Mouse (Mus musculus) cerebellum, adult 8-10 months (tissue): ENCODE measurements around the gene Sla2.
A peak's percentile ranks its signal among the peaks of the same experiment; 100 is the strongest.
"Not testable (repeated sequence)": the region's sequence is repeated elsewhere in the genome, so short reads cannot be mapped to it uniquely, and the experiment has no call there.

Experiments used
- DNase-seq: peaks from one replicate; pipeline ENCODE4 v3.0.0; 2022

The Sla2 gene

GRCm38 (mm10) chr2:156899184-156899583, 12.2 kb upstream of the Sla2 start:
- DNase-seq: no peak

DNA sequence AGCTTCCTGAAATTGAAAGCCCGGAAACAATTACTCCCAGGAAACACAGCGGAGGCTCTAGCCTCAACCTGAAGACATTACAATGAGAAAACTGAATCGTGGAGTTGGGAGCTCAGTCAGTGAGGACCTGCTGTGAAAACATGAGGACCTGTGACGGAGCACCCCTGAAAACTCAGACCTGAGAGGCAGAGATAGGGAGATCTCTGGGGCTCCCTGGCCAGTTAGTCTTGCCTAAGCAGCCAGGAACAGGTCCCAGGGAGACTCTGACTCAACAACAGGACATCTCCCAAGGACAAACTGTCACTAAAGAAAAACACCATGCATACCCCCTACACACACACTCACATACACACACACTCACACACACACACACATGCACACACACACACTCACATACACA, 11.4 kb upstream of the Sla2 start:
- no peak for DNase-seq

DNA sequence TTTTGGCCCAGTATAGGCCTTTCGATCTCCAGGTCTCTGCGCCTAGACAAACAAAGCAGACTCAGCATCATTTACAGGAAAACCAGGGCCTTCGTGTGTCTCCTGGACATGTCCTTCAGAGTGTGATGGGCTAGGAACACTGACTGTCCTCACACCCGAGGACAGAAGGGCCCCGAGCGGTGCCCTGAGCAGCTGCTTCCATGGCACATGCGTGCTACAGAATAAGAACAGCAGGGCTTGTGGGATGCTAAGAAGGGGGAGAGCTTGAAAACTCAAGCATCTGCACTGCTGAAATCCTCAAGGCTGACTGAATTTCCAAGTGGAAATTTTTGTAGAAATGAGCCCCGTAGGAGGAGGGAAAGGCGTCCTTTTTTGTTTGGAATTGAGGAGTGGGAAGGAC, 10.0 kb upstream of the Sla2 start:
- DNase-seq: no peak

DNA sequence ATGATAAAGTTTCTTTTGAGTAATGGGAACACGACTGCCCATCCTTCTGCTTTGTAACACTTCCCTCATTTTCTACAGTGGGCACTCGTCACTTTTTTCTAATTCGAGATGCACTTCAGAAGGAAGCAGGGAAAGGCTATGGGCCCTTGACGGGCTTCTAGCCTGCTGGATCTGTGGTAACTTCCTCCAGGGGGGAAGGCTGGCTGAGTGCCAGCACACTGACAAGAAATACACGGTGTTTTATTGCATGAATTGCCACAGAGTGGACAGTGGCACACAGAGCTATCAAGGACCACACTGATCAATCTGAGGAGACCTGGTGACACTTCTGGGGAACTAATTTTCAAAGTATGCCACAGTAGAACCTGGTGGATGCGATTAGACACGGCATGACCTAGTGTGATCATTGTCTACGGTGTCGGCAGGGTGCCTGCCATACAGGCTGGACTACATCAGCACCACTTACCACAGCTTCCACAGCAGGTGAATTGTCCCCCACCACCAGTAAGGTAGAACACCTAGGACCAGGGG, 9.5 kb upstream of the Sla2 start:
- DNase-seq: no peak

GRCm38 (mm10) chr2:156894496-156895265, 7.7 kb upstream of the Sla2 start:
- no peak for DNase-seq

DNA sequence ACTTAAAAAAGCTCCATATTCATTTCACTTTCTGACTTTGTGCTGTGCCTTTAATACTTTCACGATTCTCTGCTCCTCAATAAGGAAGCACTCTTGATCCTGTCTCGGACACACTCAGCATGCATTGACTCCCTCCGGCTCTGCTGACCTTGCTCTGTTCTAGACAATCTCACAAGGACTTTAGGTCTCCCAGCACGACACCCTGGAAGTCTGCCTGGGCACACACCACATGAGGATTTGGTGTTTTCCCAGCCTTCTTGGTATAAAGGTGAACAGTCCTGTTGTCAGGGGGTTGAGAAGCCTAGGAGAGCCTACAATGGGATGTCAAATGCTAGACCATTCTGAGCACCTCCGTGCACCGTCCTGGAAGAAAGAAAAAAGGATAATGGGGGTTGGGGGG, 5.8 kb upstream of the Sla2 start:
- DNase-seq: no peak

GRCm38 (mm10) chr2:156892240-156892639, 5.2 kb upstream of the Sla2 start:
- DNase-seq: no peak

DNA sequence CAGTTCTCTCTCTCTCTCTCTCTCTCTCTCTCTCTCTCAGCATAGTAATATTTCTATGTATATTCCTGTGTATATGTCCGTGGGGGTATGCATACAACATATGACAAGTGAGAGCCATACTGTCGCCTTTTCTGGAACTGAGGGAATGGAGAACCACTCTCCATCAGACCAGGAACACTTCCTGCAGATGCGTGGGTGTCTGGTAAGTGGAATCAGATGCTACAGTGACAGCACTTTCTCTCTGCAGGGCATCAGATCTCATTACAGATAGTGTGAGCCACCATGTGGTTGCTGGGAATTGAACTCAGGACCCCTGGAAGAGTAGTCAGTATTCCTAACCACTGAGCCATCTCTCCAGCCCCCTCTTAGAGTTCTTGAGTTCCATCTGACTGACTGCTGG, 1.5 kb upstream of the Sla2 start:
- DNase-seq: no peak

- no peak for DNase-seq
Measured at GRCm38 (mm10) chr2:156886084-156886631, 834 bp downstream of the Sla2 start.

GRCm38 (mm10) chr2:156885666-156886065, 1.3 kb downstream of the Sla2 start:
- not testable (repeated sequence) for DNase-seq

DNA sequence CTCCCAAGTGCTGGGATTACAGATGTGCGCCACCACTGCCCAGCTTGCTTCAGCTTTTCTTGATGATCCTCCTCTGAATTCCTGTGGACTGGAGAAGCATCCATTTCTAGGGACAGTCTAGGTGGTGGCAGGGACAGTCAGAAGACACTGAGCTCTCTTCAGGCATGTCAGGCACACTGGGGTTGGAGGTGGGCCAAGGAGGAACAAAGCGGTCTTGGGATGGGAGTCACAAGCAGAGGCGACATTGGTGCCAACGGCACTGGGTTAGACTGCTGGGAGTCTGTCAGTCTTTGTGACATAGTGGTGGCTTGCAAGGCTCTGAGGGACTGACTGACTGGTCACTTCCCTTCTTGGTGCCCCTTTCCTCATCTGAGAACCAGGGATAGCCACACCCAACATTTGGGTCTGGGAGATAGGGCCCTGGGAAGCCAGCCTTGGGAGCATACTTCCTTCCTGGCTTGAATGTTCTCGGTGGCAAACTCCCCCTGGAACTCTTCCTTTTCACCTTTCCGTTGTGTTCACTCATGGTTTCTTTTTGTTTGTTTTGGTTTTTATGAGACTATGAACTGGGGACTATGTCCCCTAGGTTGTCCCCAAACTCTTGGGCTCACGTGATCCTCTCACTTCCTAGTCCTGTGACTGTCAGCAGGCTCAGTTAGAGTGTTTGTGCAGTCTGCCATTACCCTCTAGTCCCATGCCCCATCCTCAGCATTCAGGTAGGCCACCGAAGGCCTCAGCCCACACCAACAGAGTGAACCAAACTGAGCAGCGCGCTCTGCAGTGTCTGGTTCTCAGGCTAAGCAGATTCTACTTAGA, 2.4 kb downstream of the Sla2 start:
- DNase-seq: no peak

- no peak for DNase-seq
Measured at GRCm38 (mm10) chr2:156882431-156883001, 4.5 kb downstream of the Sla2 start.

- DNase-seq: no peak
Measured at GRCm38 (mm10) chr2:156879541-156879940, 7.5 kb downstream of the Sla2 start.

DNA sequence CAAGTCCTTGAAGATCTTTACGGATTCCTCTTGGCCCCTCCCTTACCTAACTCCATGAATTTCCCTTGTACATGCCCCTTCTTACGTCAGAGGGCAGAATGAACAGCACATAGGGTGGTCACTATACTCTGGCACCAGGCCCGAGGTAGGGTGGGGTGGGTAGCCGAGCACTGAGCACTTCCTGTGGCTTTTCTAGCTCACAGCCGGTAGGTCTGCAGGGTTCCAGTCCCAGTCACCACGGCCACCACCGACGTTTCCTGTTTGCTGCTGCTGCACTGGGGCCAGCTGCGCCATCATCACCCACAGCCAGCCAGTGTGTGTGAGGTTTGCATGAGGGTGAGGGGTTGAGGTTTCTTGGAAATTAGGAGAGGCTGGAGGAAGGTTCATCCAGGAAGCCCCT, 9.3 kb downstream of the Sla2 start:
- no peak for DNase-seq

DNA sequence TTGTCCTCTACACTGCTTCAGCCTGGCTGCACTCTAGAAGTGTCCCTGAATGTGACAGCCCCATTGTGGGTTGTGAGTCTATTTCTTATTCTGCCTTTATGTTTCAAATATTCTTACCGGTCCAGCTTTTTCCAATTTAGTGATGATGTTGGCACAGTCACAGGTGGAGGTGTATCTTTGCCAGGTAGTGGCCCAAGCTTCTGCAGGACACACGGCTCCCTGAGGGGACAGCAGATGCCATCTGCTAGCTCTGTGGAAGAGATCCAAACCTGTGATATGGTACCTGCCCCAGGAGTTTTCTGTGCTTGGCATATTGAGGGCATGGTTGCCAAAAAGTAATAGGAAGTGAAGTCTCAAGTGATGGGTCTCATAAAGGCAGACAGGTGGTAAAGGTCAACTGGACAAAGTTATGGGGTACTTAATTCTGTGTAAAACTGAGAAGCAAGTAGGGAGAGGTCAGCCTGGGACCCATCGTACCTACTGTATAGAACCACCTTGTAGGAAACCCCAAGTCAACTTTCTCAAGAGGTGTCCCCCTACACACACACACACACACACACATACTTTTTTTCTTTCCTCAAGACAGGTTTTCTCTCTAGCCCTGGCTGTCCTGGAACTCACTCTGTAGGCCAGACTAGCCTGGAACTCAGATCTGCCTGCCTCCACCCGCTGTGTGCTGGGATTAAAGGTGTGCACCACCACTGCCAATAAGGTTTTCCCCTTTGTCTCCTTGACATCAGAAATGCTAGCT, 12.1 kb downstream of the Sla2 start:
- DNase-seq: peak; percentile 93

- DNase-seq: no peak
Measured at GRCm38 (mm10) chr2:156874047-156874759, 12.8 kb downstream of the Sla2 start.

- DNase-seq: peak; percentile 78
Measured at GRCm38 (mm10) chr2:156873629-156874028, 13.4 kb downstream of the Sla2 start.

- no peak for DNase-seq
Measured at GRCm38 (mm10) chr2:156870519-156870918, 16.5 kb downstream of the Sla2 start.

- no peak for DNase-seq
Measured at GRCm38 (mm10) chr2:156869554-156869953, 17.4 kb downstream of the Sla2 start.

DNA sequence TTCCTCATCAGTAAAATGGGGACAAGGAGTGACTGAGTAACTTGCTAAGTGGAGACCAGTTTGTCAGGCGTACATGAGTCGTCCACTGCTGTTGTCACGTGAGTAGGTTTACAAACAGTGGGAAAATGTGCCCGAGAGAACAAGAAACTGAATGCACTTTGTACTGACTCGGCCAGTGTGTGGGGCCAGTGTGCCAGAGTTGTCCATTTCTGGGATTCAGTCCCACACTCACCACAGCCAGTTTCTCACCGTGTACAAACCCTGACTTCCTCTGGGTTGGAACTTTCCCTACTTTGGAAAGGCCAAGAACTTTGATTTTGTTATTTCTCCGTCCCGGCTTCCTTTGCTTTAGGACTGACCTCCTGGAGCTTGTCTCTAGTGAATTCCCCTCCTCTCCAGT, 18.0 kb downstream of the Sla2 start:
- no peak for DNase-seq

DNA sequence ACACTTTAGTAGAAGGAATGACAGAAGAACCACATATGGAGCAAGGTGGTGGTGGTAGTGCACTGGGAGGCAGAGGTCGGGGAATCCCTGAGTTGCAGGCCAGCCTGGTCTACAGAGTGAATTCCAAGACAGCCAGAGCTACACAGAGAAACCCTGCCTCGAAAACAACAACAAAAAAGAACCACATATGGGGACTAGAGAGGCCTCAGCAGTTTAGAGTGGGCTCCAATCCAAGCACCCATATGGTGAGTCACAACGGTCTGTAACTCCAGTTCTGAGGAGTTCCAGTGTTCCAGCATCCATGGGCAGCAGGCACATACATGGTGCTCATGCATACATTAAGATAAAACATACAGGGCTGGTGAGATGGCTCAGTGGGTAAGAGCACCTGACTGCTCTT, 22.5 kb downstream of the Sla2 start:
- no peak for DNase-seq
